Mouse (Mus musculus) thymus, postnatal 14 days (tissue): ENCODE data around the gene Hist1h4c.
"Not testable (repeated sequence)": the region's sequence is repeated elsewhere in the genome, so short reads cannot be mapped to it uniquely, and the experiment has no call there.

Source experiments
- DNase-seq: peaks from one replicate; pipeline ENCODE4 v3.0.0; 2021

The Hist1h4c gene

DNA sequence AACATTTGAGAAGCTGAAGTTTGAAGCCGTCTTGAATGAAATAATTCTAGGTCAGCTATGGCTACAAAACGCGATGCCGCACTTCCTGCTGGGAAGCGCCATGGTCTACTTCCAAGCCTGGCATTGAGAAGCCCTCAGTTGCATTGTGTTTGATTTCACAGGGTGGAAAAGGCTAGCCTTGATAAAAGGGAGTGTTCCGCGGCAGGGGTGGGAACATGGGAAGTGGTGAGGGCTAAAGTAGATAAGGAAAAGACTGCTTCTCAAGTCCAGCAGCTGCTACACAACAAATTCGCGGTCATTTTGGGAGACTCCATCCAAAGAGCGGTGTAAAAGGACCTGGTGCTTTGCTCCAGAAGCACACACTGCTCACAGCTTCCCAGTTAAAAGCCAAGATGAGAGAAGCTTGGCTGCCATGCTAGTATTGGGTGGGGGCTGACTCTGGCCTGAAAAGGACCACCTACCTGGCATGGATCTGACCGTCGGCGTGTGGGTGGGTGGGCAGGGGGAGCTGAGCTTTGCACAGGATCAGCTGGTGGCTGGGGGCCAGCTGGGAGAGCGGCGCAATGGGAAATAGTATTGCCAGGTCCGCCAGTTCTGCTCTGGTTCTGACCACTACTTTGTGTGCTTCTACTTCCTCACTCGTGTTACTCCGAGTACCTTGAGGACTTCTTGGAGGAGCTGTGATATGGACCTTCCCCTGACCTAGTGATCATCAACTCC, 30.4 kb upstream of the Hist1h4c start:
- DNase-seq: no peak

DNA sequence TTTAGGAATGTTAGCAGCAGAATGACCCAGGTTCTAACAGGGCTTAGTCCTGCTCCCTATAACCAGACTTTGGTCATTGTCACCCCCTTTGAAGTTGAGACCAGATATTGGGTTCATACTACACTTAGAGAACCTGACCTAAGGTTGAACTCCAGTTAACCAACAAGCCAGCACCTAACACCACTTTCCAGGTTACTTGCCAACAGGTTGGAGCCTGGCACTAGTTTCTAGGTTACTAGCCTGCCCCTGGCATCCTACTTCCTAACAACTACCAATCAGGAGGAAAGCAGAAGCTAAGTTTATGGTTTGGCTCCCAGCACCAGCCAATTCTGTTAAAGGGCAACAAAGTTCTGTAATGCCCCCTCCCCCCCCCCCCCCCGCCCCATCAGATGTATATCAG, 27.0 kb upstream of the Hist1h4c start:
- DNase-seq: no peak

DNA sequence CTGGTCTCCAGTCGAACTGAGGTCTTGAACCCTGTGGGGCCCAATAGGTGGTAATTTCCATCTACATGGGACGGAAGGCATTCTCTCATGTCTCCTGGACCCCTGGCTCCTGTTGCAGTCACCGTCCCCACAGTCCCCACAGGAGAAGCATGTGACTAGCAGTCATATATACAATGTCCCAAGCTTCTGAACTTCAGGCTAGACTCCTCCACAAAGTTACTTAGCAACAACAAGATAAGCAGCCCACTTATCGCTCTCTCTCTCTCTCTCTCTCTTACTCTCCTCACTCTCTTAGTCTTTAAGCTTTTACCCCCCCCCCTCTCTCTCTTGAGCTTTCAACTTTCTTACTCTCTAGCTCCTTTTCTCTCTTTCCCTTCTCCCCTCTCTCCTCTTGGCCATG, 26.0 kb upstream of the Hist1h4c start:
- DNase-seq: no peak

DNA sequence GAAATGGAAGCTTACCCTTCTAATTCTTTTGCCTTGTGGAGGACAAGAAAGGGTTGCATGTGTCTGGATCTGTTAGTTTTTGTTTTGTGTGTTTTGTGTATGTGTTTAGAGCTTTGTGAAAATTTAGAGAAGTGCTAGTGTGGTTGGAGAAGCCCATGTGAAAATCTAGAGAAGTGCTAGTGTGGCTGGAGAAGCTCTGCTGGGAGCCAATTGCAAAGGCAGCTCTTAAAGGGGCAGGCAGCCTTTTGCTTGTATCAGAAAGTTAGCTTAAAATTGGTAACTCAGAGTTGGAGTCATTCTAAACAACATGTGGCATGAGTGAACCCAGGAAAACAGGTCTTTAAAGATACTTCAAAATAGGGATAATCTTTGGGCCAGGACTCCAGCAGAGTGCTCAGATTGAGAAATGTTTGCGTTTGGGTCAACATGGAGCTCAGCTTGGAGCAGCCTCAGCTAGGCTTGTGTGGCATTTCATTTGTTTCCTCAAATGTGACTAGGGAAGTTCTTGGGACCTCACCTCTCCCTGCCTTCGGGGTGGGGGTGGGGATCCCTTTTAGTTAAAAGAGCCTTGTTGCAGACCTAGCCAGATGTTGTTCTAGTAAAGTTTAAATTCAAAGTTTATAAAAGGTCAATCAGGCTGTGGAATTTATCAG, 19.5 kb upstream of the Hist1h4c start:
- not testable (repeated sequence) for DNase-seq

DNA sequence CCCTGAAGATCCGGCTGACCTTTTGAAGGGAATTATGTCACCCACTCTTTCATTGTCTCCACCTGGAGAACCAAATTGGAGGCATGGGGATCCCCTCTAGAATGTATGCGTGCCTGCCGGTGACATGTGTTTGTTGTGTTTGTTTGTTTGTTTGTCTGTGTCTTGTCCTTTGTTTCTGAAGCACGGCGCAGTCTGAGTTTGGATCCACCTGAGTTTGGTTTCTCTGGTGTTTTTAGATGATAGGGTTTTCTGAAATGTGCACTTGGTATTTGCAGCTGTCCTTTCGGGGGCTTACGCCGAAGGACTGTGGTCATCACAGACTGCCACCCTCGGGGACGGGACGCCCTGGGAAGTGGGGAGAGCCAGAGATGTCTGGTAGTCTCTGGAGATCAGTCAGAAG, 18.9 kb upstream of the Hist1h4c start:
- no peak for DNase-seq

DNA sequence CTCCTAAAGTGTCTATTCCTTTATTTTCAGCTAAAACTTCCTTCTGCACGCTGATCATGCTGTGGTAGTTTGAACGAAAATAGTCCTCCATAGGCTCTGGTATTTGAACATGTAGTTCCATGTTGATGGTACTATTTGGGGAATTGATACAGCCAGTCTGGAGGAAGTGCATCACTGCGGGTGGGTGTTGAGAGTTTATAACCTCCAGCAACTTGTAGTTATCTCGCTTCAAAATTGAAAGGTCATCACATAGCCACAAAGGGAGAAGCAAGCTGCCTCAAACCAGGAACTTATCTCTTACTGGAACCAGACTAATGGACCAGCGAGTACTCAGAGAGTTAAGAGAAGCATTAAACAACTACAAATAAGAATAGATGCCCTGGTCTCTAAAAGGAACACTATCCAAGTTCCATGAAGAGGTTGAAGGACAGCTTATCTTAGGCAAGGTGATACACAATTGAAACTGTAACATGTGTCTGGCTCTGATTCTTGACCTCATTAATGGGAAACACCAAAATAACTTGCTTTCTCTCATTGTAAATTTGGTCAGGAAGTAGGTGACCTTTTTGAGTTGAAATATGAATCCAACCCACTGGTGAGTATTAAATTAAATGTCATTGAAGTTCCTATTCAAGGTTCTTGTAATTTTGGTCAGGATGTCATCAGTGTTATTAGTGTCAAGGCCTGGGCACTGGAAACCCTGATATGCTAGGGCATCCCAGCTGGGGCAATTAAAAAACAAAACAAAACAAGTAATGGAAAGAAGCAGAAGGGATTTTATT, 18.2 kb upstream of the Hist1h4c start:
- no peak for DNase-seq

DNA sequence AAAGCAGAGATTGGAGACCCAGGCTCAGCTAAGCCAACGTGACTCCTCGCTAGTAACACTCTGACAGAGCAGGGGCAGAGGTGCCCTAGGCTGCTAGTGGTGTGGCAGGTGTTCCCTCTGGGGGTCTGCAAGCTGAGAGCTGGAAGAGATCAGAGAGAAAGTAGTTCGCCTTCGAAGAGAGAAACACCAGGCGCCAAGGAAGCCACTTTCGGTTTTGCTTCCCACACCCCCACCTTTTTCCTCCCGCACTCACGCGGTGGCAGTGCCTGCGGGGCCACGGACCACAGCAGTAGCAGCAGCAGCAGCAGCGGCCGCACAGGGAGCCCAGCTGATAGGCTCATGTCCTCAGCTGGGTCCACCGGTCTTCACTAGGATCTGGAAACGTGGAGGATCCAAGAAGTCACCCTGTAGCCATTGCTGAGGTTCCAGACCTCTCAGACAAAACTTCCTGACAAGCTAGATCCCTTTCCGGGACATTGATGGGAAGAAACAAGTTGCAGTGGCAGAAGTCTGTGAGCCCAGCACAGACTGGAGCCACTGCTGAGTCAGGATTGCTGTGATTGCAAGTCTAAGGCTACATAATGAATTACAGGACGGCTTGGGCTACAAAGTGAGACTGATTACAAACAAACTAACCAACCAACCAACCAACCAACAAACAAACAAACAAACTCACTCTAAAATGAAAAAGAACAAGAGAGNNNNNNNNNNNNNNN, 12.3 kb upstream of the Hist1h4c start, which contains the start of gene Hfe:
Gene Hfe, minus strand, starts transcription at position 481 of the 716 bp plus-strand sequence.
- DNase-seq: peak; percentile 83

DNA sequence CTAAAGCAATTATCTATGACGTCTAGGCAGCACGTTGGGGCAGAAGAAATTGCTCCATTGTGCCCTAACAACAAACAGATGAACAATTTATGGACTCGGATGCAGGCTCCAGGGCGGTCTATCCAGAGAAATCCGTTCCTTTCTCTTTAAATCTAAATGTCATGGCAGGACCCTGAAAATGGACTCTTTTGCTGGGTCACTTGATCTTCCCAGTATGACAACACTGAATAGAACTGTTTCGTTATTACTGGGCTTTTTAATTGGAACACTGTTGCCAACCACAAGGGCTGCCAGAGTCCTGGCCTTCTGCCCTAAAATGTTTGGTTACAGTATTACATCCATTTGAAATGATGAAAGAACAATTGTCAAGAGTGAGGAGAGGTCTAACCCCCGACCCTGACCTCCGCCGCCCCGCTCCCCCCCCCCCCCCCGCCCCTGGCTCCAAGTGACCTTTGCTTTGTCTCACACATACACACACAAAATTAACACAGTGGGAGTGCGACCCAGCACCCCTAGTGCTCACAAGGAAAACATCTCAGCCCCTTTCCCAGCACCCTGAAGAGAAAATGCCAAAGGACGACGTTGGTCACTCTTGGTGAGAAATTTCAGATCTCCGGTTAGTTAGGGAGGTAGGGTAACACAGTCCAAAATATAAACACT, 11.6 kb upstream of the Hist1h4c start:
- no peak for DNase-seq

DNA sequence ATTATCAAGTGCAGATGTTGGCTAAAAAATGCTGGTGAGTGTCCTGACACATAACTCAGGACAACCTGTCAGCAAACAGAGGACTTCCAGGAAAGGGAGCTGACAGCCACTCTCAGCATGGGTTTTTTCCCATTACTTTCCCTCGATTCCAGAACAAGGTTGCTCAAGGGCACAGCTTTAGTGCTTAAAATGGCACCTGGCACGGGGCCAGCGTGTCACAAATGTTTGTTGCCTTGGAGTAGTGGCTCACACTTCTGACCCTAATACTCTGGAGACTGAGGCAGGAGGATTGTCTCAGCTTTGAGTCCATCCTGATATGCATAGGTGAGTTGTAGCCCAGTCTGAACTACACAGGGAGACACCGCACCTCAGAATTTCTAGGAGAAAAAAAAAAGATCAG, 10.4 kb upstream of the Hist1h4c start:
- DNase-seq: no peak

DNA sequence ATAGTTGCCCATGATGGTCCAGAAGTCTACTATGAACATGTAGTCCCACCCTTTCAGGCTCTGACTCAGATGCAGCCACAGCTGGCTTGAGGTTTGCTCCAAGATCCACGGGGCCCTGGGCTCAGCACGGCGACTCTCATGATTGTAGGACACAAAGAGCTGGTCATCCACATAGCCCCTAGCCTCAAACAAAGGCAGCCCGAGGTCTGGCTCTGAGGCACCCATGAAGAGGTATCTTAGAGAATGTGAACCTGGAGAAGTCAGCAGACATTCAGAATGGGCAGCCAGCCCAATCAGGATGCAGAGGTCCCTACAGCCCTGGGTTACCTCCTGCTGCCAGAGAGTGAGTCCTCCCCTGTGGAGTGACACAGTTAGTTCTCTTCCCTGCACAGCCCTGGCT, 9.8 kb upstream of the Hist1h4c start:
- no peak for DNase-seq

DNA sequence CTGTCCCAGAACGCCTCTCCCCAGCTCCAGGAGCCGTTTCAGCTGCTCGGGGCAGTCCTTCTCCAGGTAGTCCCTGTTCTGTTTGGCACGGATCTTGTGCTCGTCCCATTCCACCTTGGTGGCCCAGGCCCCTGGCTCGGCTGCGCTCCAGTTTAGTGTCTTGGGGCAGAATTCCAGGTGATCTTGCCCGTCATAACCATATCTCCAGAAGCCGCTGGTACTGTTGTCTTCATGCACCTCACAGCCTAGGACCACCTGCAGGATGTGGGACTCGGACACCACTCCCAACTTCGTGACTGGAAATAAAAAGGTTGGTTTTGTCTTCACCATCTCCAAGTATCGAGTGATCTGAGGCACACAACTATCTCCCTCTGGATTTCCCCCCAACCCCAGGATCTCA, 8.5 kb upstream of the Hist1h4c start:
- DNase-seq: no peak

DNA sequence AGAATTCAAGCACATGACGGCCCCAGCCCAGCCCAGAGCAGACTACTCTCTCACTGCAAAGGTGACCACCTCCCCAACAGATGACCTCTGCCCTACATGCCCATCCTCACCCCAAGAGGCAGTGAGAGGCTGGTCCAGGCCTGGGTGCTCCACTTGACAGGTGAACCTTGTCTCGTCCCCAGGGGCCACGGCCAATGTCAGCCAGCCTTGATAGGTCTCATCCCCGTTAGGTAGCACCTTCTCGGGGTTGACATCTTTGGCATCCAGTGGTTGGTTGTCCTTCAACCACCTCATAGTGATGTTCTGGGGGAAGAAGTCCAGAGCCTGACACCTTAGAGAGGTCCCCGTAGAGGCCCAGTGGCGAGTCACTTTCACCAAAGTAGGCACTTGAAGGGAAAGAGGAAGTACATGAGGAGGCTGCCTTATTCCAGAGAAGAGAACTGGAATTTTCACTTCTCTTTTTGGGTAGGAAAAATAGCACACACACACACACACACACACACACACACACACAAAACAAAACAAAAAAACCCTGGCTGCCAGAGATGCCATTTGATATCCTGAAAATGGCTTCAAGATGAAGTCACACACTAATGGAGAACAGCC, 7.6 kb upstream of the Hist1h4c start:
- no peak for DNase-seq

DNA sequence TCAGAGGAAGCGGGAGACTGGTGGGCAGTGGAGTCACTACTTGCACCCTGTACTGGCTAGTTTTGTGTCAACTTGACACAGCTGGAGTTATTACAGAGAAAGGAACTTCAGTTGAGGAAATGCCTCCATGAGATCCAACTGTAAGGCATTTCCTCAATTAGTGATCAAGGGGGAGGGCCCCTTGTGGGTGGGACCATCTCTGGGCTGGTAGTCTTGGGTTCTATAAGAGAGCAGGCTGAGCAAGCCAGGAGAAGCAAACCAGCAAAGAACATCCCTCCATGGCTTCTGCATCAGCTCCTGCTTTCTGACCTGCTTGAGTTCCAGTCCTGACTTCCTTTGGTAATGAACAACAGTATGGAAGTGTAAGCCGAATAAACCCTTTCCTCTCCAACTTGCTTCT, 4.5 kb upstream of the Hist1h4c start:
- not testable (repeated sequence) for DNase-seq

DNA sequence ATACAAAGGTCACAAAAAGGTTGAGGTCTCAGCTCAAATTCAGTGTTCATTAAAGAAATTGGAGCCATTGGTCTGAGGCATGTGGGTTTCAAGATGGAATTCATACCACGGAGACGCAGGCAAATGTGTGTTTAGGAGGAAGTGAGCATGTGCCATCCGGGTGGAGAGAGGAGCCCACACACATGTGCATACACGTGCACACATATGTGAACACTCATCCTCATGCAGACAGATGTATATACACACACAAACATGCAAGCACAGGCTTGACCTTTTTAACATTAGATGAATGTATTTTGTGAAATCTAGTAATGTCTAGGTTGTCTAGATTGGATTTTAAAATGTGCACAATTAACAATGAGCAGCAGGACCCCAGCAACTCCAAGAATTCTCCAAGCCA, 4.0 kb upstream of the Hist1h4c start:
- no peak for DNase-seq

DNA sequence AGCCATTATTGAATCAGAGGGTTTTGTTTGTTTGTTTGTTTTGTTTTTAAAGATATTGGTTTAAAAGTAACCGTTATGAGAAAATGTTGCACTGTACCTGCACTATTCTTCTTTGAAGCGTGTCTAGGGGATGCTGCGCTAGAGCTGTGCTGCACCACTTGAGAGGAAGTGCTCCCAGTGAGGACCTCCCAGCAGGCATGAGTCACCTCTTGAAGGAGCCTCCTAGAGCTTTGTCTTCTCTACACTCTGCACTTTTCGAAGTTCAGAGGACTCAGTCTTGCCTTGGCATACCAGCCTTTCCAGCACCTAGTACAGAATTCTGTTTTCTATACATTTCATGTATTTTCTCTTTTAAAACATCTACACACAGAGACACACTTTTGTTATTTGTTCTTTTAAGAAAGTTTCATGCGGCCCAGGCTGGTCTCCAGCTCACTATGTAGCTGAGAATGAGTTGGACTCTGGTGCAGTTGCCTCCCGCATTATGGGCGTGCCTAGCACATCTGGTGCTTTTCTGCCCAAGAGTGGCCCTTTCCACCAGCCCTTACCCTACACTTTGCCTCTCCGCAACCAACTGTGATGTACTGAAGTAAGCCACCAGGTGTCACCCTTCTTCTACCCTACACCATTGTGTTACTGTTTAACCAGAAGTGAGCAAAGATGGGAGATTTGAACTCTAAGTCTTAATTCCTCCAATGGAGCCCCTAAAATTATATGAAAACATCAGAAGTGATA, 2.7 kb upstream of the Hist1h4c start:
- peak; percentile 84 for DNase-seq

DNA sequence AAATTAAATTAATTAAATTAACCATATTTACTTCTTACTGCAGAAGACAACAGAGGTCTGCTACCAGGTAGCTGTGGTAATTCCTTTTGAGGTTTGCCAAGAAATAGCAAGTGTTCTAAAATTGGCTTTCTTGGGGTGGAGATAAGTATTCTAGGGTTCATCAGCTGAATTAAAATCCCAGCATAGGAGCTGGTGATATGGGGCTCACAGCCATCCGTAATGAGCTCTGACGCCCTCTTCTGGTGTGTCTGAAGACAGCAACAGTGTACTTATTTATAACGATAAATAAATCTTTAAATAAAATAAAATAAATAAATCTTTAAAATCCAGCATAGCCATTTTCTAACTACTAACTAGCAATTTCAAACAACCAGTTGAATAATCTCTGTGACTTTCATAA, 1.5 kb upstream of the Hist1h4c start:
- no peak for DNase-seq

DNA sequence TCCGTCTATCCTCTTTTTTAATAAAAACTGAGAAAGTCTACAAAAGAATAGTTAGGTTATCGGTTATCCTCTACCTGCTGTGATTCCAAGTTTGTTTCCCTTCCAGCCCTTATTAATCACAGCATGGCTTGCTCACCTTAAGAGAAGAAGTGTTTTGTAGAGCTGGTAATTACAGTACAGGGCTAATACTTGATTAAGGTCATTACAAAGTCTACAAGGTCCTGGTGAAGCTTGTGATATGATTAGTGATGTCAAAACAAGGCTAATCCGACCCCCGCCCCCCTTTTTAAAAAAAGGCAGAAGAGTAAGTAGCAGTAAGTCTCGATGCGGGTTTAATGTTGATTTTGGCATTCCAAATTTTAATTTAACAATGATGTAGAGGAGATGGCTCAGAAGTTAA, 742 bp upstream of the Hist1h4c start:
- DNase-seq: no peak

DNA sequence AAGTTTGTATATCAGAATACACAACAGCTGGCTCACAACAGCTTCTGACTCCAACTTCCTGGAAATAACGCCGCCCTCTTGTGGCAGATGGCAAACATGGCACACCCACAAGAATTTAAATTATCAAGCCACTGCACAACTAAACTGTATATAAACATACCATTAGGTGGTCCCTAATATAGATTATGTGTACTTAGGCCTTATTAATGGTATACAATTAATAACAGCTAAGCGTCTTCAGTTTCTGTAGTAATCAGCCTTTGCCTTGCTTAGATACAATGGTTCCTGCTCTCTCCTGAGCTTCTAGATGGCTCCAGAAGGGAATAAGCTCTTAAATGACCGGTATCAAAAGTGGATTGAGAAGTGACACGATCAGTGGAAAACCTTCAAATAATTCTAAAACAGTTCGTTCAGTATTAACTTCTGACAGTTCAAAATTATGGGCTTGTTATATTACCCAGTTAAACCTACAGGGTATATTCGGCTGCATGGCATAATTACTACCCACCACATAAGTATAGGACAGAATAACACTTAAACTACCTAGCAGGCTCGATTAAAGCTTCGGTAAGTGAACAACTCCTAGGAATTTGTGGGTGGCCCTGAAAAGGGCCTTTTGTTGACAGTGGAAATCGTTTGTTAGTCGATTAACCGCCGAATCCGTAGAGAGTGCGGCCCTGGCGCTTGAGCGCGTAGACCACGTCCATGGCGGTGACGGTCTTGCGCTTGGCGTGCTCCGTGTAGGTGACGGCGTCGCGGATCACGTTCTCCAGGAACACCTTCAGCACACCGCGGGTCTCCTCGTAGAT, 559 bp downstream of the Hist1h4c start:
- peak; percentile 76 for DNase-seq

DNA sequence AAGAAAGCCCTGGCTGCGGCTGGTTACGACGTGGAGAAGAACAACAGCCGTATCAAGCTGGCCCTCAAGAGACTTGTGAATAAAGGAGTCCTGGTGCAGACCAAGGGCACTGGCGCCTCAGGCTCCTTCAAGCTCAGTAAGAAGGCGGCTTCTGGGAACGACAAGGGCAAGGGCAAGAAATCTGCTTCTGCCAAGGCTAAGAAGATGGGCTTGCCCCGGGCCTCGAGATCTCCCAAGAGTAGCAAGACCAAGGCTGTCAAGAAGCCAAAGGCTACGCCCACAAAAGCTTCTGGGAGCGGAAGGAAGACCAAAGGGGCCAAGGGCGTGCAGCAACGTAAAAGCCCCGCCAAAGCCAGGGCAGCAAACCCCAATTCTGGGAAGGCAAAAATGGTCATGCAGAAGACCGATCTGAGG, 2.2 kb downstream of the Hist1h4c start:
- DNase-seq: no peak

DNA sequence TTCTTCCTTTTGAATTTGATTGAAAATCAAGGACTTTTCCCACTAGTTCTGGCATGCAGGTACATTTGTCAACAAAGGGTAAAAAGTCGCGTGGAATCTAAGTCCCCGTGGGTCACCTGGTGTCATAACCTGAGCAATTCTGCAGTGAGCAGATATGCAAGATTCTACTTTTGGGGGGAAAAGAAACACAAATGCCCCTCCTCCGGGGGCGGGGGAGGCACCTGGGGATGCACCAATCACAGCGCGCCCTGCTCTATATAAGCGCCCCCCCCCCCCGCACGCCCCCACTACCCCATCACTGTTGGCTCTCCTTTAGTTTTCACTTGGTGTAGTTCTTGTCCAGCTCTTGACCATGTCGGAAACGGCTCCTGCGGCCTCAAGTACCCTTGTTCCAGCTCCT, 2.7 kb downstream of the Hist1h4c start, which contains the start of gene Hist1h1t:
Gene Hist1h1t, plus strand, starts transcription at position 301 of the 400 bp plus-strand sequence.
- DNase-seq: no peak

DNA sequence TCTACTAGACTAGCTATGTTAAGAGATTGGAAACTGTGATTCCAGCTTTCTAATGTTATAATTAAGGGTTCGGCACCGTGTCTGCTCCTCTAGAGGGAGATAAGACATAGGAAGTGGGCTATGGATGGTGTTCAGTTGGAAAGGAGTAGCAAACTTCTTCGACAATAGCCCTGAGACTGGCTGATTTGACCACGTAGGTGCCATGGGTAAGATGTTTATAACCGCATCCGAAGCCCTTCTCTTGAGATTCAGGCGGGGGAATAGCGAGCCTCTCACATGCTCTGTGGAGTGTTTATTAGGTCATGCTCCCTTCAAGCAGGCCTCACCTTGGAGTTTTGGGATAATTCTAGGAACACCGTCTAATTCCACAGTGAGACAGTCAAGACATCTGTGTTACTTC, 3.3 kb downstream of the Hist1h4c start:
- DNase-seq: no peak
